9 mouse cellular contexts compared by ENCODE assay signal in genomic region chr1:89580031-89580998, GRCm38 (mm10).
DNase-seq lines count a peak whose midpoint lies in the region; ATAC-seq and TF ChIP-seq lines count a peak whose summit lies in the region.
"Had no signal": no experiment of that assay in that cellular context is flagged by ENCODE, and none has a peak within 500 bp of the region (broad histone marks: within the 10 kb centered on the region; RNA-seq: fewer than 3 reads in every experiment).

No protein-coding gene starts in this region.

- peaks cover 61% of the 10 kb centered on the region for H3K4me1 ChIP-seq in hindbrain, embryonic 16.5 days (ENCODE audit: control insufficient read depth, insufficient read depth, low read depth, low read length)

- peak overlapping the region; percentile 92 for H3K9ac ChIP-seq in hindbrain, embryonic 16.5 days (ENCODE audit: low read depth, low read length)

- H3K4me2 ChIP-seq in hindbrain, embryonic 16.5 days (ENCODE audit: low read length), result peak overlapping the region; percentile 73

- no peaks in the 10 kb centered on the region for H3K27me3 ChIP-seq in hindbrain, embryonic 16.5 days (replicated peaks; ENCODE audit: control insufficient read depth, insufficient read depth, low read length)

- H3K4me3 ChIP-seq in gastrocnemius, adult 2 months, result peak overlapping the region; percentile 85
- H3K4me3 ChIP-seq in hindbrain, embryonic 16.5 days (ENCODE audit: low read length), result peak overlapping the region; percentile 88

- H3K9me3 ChIP-seq in hindbrain, embryonic 16.5 days (ENCODE audit: control insufficient read depth, low read length), result no peaks in the 10 kb centered on the region

- H3K36me3 ChIP-seq in hindbrain, embryonic 16.5 days (ENCODE audit: control insufficient read depth, insufficient read depth, low read length), result no peaks in the 10 kb centered on the region

- H3K27ac ChIP-seq in gastrocnemius, adult 2 months, result peak overlapping the region; percentile 79
- peak overlapping the region; percentile 95 for H3K27ac ChIP-seq in hindbrain, embryonic 16.5 days (ENCODE audit: low read depth, low read length)
- H3K27ac ChIP-seq: macrophage had no signal

- TF ChIP-seq CTCF in gastrocnemius, adult 2 months (IDR thresholded peaks at IDR 0.05), result peak; percentile 35

- ATAC-seq in hindbrain, embryonic 16.5 days, result peak; percentile 77
- peak; percentile 49 for ATAC-seq in megakaryocyte, adult 5-6 weeks (ENCODE audit: poor library complexity, severe bottlenecking)
- ATAC-seq in inflammation-experienced regulatory T-cells, adult 6 months, result no peak

- DNase-seq in adrenal gland, adult (ENCODE audit: inconsistent age in 2 of 2, low spot score in 1 of 2), result peak; percentile 81 to 91
- peak; percentile 92 to 93 for DNase-seq in cerebellum, postnatal 36 days
- peak; percentile 92 for DNase-seq in gastrocnemius, adult 2 months
- DNase-seq in left cerebral cortex, adult 9 months (ENCODE audit: low spot score in 2 of 2), result peak; percentile 61 to 84
- DNase-seq in right cerebral cortex, postnatal 25 days, result peak; percentile 89

- intact Hi-C loops in gastrocnemius, adult 2 months (cut with DNase I), result loop anchor here (2.0 to 5.0 kb wide), 2 partner anchors 54 to 123 kb away; no protein-coding TSS in a partner anchor

- under 1% methylated on average over 105 of the region's 146 CpGs for WGBS in hindbrain, embryonic 16.5 days
